Mouse (Mus musculus) heart, adult 9 months (tissue): ENCODE data around the gene Alpk3.

Source experiments
- DNase-seq, 2 experiments: peaks; one replicate each; pipeline ENCODE4 v3.0.0; 2022; ENCODE audit warnings: low spot score in 2 of 2

Alpk3 gene

GRCm38 (mm10) chr7:81057471-81057870, at the start of gene Alpk3:
Gene Alpk3, plus strand, starts transcription at chr7:81057600.
- peak; percentile 57 to 58 for DNase-seq

- DNase-seq, result no peak
Observed at GRCm38 (mm10) chr7:81008285-81008684, 49.1 kb upstream of the Alpk3 start.

- no peak for DNase-seq
Observed at GRCm38 (mm10) chr7:81011576-81011975, 45.8 kb upstream of the Alpk3 start.

GRCm38 (mm10) chr7:81020307-81020706, 37.1 kb upstream of the Alpk3 start:
- DNase-seq, result no peak

- DNase-seq, result no peak
Observed at GRCm38 (mm10) chr7:81022731-81023130, 34.7 kb upstream of the Alpk3 start.

GRCm38 (mm10) chr7:81024118-81024517, 33.3 kb upstream of the Alpk3 start:
- no peak for DNase-seq

GRCm38 (mm10) chr7:81024651-81025050, 32.7 kb upstream of the Alpk3 start:
- no peak for DNase-seq

- no peak for DNase-seq
Observed at GRCm38 (mm10) chr7:81025751-81026150, 31.6 kb upstream of the Alpk3 start.

- no peak for DNase-seq
Observed at GRCm38 (mm10) chr7:81039711-81040110, 17.7 kb upstream of the Alpk3 start.

- no peak for DNase-seq
Observed at GRCm38 (mm10) chr7:81043023-81043620, 14.3 kb upstream of the Alpk3 start.

- no peak for DNase-seq
Observed at GRCm38 (mm10) chr7:81047847-81048246, 9.6 kb upstream of the Alpk3 start.

- peak in 1 of 2 experiments; percentile 30 for DNase-seq
Observed at GRCm38 (mm10) chr7:81048513-81048912, 8.9 kb upstream of the Alpk3 start.

- no peak for DNase-seq
Observed at GRCm38 (mm10) chr7:81049966-81050365, 7.4 kb upstream of the Alpk3 start.

- no peak for DNase-seq
Observed at GRCm38 (mm10) chr7:81055709-81056370, 1.6 kb upstream of the Alpk3 start.

GRCm38 (mm10) chr7:81057901-81058711, 706 bp downstream of the Alpk3 start:
- DNase-seq, result no peak

- no peak for DNase-seq
Observed at GRCm38 (mm10) chr7:81058712-81059154, 1.3 kb downstream of the Alpk3 start.

- peak; percentile 46 to 48 for DNase-seq
Observed at GRCm38 (mm10) chr7:81059388-81059787, 2.0 kb downstream of the Alpk3 start.

- DNase-seq, result no peak
Observed at GRCm38 (mm10) chr7:81060908-81061307, 3.5 kb downstream of the Alpk3 start.

- no peak for DNase-seq
Observed at GRCm38 (mm10) chr7:81061936-81062335, 4.5 kb downstream of the Alpk3 start.

- no peak for DNase-seq
Observed at GRCm38 (mm10) chr7:81063332-81063731, 5.9 kb downstream of the Alpk3 start.

GRCm38 (mm10) chr7:81066714-81067113, 9.3 kb downstream of the Alpk3 start:
- no peak for DNase-seq

GRCm38 (mm10) chr7:81072463-81072862, 15.1 kb downstream of the Alpk3 start:
- peak; percentile 83 to 89 for DNase-seq

GRCm38 (mm10) chr7:81073273-81073672, 15.9 kb downstream of the Alpk3 start:
- no peak for DNase-seq
